Mouse (Mus musculus) bone marrow, adult 2 months (tissue): ENCODE data around the gene Ap5z1.

ENCODE experiments used
- CTCF ChIP-seq: fragments of 200-500 bp; IDR thresholded peaks from 2 replicates; pipeline ENCODE4 v1.5.1; 2011; ENCODE audit warnings: low read length, control low read depth; ENCODE audit not compliant: control insufficient read depth, insufficient read depth
- POLR2A ChIP-seq: fragments of 200-500 bp; IDR thresholded peaks from 2 replicates; pipeline ENCODE4 v1.6.1; 2011; ENCODE audit warnings: low read depth, mild to moderate bottlenecking, control low read depth, low read length, borderline replicate concordance; ENCODE audit not compliant: control insufficient read depth

GRCm38 (mm10) chr5:142518973-142519372 lies 55.2 kb downstream of the Ap5z1 start:
- TF ChIP-seq CTCF (no peak), POLR2A (no peak)
